Mouse (Mus musculus): ENCODE measurements around the gene Lrrc4. TPM values are rescaled to one million over a fixed set of nuclear protein-coding genes. Genes with fewer than 3 reads are reported as not detected.
A peak's percentile ranks its signal among the peaks of the same experiment; 100 is the strongest.

Lrrc4 gene
- polyA plus RNA-seq, 1 experiment from 2014 or later = 0.51 TPM

GRCm38 (mm10) chr6:28800976-28801375, 30.6 kb downstream of the Lrrc4 start:
- WGBS = 88% methylated on average over 3 of the region's 3 CpGs
- H3K36me3 ChIP-seq (ENCODE audit: control insufficient read depth, insufficient read depth, low read length) = 0 out of 2 replicates have a peak, but pooled peaks cover 2% of the 10 kb centered on the region
- no peaks in the 10 kb centered on the region for H3K27me3 ChIP-seq (ENCODE audit: control insufficient read depth, insufficient read depth, low read length)
- no peak for DNase-seq (ENCODE audit: low spot score)
- no peak for ATAC-seq (ENCODE audit: low FRiP score, low TSS enrichment)
- no peaks in the 10 kb centered on the region for H3K4me1 ChIP-seq (replicated peaks; ENCODE audit: control insufficient read depth, insufficient read depth)
- H3K9me3 ChIP-seq (ENCODE audit: control insufficient read depth, low read length) = no peaks in the 10 kb centered on the region
- no peak overlapping the region for H3K27ac ChIP-seq (replicated peaks)
- TF ChIP-seq EP300 (optimal IDR thresholded peaks at IDR 0.05) (no peak), CTCF (IDR thresholded peaks at IDR 0.05; ENCODE audit: low read depth) (no peak)
- H3K4me2 ChIP-seq (replicated peaks; ENCODE audit: low read depth) = no peak overlapping the region
- no peak overlapping the region for H3K4me3 ChIP-seq (ENCODE audit: low read depth, low read length)
- no peak overlapping the region for H3K9ac ChIP-seq (ENCODE audit: low read length)

- no peak for TF ChIP-seq CTCF (IDR thresholded peaks at IDR 0.05; ENCODE audit: low read depth)
- TF ChIP-seq EP300 (optimal IDR thresholded peaks at IDR 0.05) = no peak
- DNase-seq (ENCODE audit: low spot score) (no peak), ATAC-seq (ENCODE audit: low FRiP score, low TSS enrichment) (no peak)
- Histone ChIP-seq H3K9ac (ENCODE audit: low read length) (no peak overlapping the region), H3K36me3 (ENCODE audit: control insufficient read depth, insufficient read depth, low read length) (0 out of 2 replicates have a peak, but pooled peaks cover 2% of the 10 kb centered on the region), H3K4me2 (replicated peaks; ENCODE audit: low read depth) (no peak overlapping the region), H3K27ac (replicated peaks) (no peak overlapping the region), H3K27me3 (ENCODE audit: control insufficient read depth, insufficient read depth, low read length) (no peaks in the 10 kb centered on the region), H3K9me3 (ENCODE audit: control insufficient read depth, low read length) (no peaks in the 10 kb centered on the region), H3K4me3 (ENCODE audit: low read depth, low read length) (no peak overlapping the region), H3K4me1 (replicated peaks; ENCODE audit: control insufficient read depth, insufficient read depth) (no peaks in the 10 kb centered on the region)
- WGBS = 89% methylated on average over 2 of the region's 2 CpGs
These were observed 31.7 kb downstream of the Lrrc4 start for GRCm38 (mm10) chr6:28799818-28800217.

- Histone ChIP-seq H3K36me3 (ENCODE audit: control insufficient read depth, insufficient read depth, low read length) (0 out of 2 replicates have a peak, but pooled peaks cover 2% of the 10 kb centered on the region), H3K27me3 (ENCODE audit: control insufficient read depth, insufficient read depth, low read length) (no peaks in the 10 kb centered on the region), H3K27ac (replicated peaks) (no peak overlapping the region), H3K4me3 (ENCODE audit: low read depth, low read length) (no peak overlapping the region), H3K9ac (ENCODE audit: low read length) (no peak overlapping the region), H3K4me2 (replicated peaks; ENCODE audit: low read depth) (no peak overlapping the region), H3K9me3 (ENCODE audit: control insufficient read depth, low read length) (no peaks in the 10 kb centered on the region), H3K4me1 (replicated peaks; ENCODE audit: control insufficient read depth, insufficient read depth) (no peaks in the 10 kb centered on the region)
- DNase-seq (ENCODE audit: low spot score) (no peak), ATAC-seq (ENCODE audit: low FRiP score, low TSS enrichment) (no peak)
- WGBS = 85% methylated on average over 16 of the region's 16 CpGs
- TF ChIP-seq EP300 (optimal IDR thresholded peaks at IDR 0.05) = no peak
- no peak for TF ChIP-seq CTCF (IDR thresholded peaks at IDR 0.05; ENCODE audit: low read depth)
These were observed 35.6 kb downstream of the Lrrc4 start for GRCm38 (mm10) chr6:28795792-28796515.

GRCm38 (mm10) chr6:28795380-28795779, 36.2 kb downstream of the Lrrc4 start:
- Histone ChIP-seq H3K4me2 (replicated peaks; ENCODE audit: low read depth) (no peak overlapping the region), H3K27ac (replicated peaks) (no peak overlapping the region), H3K27me3 (ENCODE audit: control insufficient read depth, insufficient read depth, low read length) (no peaks in the 10 kb centered on the region), H3K4me3 (ENCODE audit: low read depth, low read length) (no peak overlapping the region), H3K9me3 (ENCODE audit: control insufficient read depth, low read length) (no peaks in the 10 kb centered on the region), H3K4me1 (replicated peaks; ENCODE audit: control insufficient read depth, insufficient read depth) (no peaks in the 10 kb centered on the region), H3K9ac (ENCODE audit: low read length) (no peak overlapping the region), H3K36me3 (ENCODE audit: control insufficient read depth, insufficient read depth, low read length) (0 out of 2 replicates have a peak, but pooled peaks cover 2% of the 10 kb centered on the region)
- DNase-seq (ENCODE audit: low spot score) (no peak), ATAC-seq (ENCODE audit: low FRiP score, low TSS enrichment) (no peak)
- TF ChIP-seq CTCF (IDR thresholded peaks at IDR 0.05; ENCODE audit: low read depth) = no peak
- TF ChIP-seq EP300 (optimal IDR thresholded peaks at IDR 0.05) = no peak
- WGBS = 28% methylated on average over 9 of the region's 9 CpGs

GRCm38 (mm10) chr6:28791809-28792208, 39.7 kb downstream of the Lrrc4 start:
- H3K36me3 ChIP-seq (ENCODE audit: control insufficient read depth, insufficient read depth, low read length) = 0 out of 2 replicates have a peak, but pooled peaks cover 2% of the 10 kb centered on the region
- H3K27me3 ChIP-seq (ENCODE audit: control insufficient read depth, insufficient read depth, low read length) = no peaks in the 10 kb centered on the region
- no peak for DNase-seq (ENCODE audit: low spot score)
- H3K4me1 ChIP-seq (replicated peaks; ENCODE audit: control insufficient read depth, insufficient read depth) = no peaks in the 10 kb centered on the region
- ATAC-seq (ENCODE audit: low FRiP score, low TSS enrichment) = no peak
- H3K27ac ChIP-seq (replicated peaks) = no peak overlapping the region
- TF ChIP-seq EP300 (optimal IDR thresholded peaks at IDR 0.05) = no peak
- no peak for TF ChIP-seq CTCF (IDR thresholded peaks at IDR 0.05; ENCODE audit: low read depth)
- H3K4me3 ChIP-seq (ENCODE audit: low read depth, low read length) = no peak overlapping the region
- H3K9me3 ChIP-seq (ENCODE audit: control insufficient read depth, low read length) = no peaks in the 10 kb centered on the region
- WGBS = 83% methylated on average over 3 of the region's 3 CpGs
- H3K4me2 ChIP-seq (replicated peaks; ENCODE audit: low read depth) = no peak overlapping the region
- no peak overlapping the region for H3K9ac ChIP-seq (ENCODE audit: low read length)

GRCm38 (mm10) chr6:28791183-28791582, 40.4 kb downstream of the Lrrc4 start:
- Histone ChIP-seq H3K4me3 (ENCODE audit: low read depth, low read length) (no peak overlapping the region), H3K9ac (ENCODE audit: low read length) (no peak overlapping the region), H3K4me2 (replicated peaks; ENCODE audit: low read depth) (no peak overlapping the region), H3K4me1 (replicated peaks; ENCODE audit: control insufficient read depth, insufficient read depth) (no peaks in the 10 kb centered on the region), H3K9me3 (ENCODE audit: control insufficient read depth, low read length) (no peaks in the 10 kb centered on the region), H3K27ac (replicated peaks) (no peak overlapping the region), H3K36me3 (ENCODE audit: control insufficient read depth, insufficient read depth, low read length) (no peaks in the 10 kb centered on the region), H3K27me3 (ENCODE audit: control insufficient read depth, insufficient read depth, low read length) (no peaks in the 10 kb centered on the region)
- ATAC-seq (ENCODE audit: low FRiP score, low TSS enrichment) (peak; percentile 64; the same call in 1 of the 2 replicates), DNase-seq (ENCODE audit: low spot score) (peak; percentile 32)
- WGBS = 59% methylated on average over 3 of the region's 3 CpGs
- no peak for TF ChIP-seq EP300 (optimal IDR thresholded peaks at IDR 0.05)
- no peak for TF ChIP-seq CTCF (IDR thresholded peaks at IDR 0.05; ENCODE audit: low read depth)
